Mouse (Mus musculus) lung, postnatal 0 days (tissue): Measurements from ENCODE around the gene Marveld2.

Experiments used
- CTCF ChIP-seq: IDR thresholded peaks from 2 replicates; pipeline ENCODE4 v1.5.1; 2016; ENCODE audit warnings: antibody characterized with exemption, mild to moderate bottlenecking
- EP300 ChIP-seq: IDR thresholded peaks from 2 replicates; pipeline ENCODE4 v1.6.1; 2016; ENCODE audit warnings: antibody characterized with exemption, mild to moderate bottlenecking, control low read depth

DNA sequence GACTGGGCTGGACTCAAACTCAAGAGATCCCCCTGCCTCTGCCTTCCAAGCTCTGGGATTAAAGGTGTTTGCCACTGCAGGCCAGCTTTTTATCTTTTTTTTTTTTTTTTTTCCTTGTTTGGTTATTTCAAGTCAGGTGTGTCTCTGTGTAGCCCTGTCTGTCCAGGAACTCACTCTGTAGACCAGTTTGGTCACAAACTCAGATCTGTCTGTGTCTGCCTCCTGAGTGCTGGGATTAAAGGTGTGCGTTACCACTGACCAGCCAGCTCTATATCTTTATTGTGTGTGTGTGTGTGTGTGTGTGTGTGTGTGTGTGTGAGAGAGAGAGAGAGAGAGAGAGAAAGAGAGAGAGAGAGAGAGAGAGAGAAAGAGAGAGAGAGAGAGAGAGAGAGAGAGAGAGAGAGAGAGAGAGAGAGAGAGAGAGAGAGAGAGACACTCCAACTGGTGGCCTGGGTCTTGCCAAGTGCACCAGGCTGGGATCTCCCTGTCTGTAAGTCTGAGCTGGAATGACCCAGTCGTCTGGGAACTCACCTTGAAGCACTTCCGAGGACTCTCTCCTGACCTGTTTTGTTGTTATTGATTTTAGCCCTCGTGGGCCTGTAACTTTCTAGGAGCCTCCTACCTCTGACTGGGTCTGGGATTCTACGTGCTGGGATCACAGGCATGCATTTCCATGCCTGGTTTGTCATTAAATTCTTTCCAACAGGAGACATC lies 21.8 kb downstream of the Marveld2 start:
- no peak for TF ChIP-seq CTCF
- TF ChIP-seq EP300 = no peak
